Mouse (Mus musculus): ENCODE measurements at regions not wholly inside any gene's neighbourhood (a gene's known extent, or its start where the extent isn't known, plus 50 kb on each side); places are given as distances from the start of the nearest gene placed in this dataset.
A peak's percentile ranks its signal among the peaks of the same experiment; 100 is the strongest.

DNA sequence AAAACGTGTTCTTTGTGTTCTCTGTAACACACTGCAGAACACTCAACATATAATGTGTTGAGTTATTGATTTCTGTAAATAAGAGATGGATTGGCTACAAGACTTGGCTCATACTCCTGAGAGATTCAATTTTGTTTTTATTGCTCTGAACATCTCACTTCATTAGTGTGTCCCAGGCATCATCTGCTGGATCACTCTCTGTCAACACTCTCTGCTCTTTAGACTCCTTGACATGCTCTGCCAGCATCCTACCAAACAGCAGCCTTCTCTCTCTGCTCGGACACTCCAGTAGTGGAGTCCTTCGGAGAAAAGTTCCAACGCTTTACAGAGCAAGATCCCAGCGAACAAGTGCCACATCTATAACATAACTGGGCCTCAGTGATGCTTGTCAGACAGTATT is 235.1 kb upstream of the Lcorl start:
- no peak for DNase-seq (ENCODE audit: low spot score in 2 of 2)

DNA sequence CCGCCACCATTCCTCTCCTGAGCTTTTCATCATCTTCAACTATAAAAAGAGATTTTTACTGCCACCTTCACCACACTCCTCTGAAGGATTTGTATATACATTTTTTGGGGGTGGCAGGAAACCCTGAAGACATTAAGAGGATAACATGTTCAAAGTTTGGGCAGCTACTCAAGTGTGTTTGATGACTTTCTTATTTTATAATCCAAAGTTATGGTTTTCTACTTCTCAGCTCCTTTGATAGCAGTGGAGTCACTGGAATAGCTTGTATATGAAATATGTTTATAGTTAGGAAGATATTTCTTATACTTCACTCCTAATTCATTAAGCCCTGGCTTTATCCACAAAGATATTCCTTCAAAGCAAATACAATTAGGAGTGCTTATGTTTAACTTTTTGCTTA is 229.5 kb upstream of the Lcorl start:
- DNase-seq (ENCODE audit: low spot score in 2 of 2): no peak

DNA sequence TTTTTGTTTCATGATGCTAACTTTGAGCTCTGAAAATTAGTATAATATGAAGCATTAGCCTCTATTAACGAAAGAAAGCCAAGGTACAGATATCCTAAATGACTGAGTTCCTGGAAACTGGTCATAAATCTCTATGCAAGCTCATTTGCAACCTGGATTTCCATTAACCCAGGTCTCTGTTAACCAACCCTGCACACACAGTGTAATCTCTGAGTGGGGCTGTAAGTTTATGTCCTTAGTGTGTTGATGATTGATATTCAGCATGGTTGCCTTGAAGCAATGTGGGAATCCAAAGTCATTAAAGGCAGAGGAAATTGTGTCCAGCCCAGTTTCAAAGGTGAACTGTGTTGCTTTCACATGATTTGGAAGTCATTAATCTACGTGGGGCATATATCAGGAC is 225.9 kb upstream of the Lcorl start:
- no peak for DNase-seq (ENCODE audit: low spot score in 2 of 2)

DNA sequence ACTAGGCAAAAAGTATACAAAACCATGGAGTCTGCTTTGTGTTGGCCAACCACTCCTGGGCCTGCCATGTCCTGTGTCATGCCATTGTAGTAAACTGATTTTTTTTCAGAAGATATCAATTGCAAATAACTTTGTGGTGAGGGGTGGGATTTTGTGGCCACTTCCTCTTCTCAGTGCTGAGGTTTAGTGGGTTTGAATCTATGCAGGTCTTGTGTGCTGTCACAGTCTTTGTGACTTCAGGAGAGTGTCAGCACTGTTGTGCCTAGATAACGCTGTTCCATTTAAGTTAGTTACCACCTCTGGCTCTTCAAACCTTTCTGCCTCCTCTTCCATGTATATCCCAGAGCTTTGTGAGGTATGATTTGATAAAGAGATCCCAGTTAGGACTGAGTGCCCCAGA is 216.3 kb upstream of the Lcorl start:
- no peak for DNase-seq (ENCODE audit: low spot score in 2 of 2)

DNA sequence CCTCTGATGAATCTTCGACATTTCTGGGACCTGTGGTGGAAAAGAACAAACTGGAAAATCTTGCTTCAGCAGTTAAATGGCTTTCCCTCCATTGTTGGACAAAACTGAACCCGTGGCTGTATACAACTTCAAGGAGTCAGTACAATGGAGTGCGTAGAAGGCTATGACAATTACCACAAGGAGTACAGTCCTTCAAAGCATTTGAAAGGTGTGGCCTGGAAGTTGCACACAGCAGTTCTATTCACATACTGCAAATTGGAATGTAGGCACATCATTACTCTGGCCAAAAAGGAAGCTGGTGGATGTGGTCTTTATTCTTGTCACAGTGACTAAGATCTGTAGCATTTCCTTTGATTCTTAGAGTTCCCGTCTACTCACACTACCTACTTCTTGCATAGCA is 215.7 kb upstream of the Lcorl start:
- no peak for DNase-seq (ENCODE audit: low spot score in 2 of 2)

DNA sequence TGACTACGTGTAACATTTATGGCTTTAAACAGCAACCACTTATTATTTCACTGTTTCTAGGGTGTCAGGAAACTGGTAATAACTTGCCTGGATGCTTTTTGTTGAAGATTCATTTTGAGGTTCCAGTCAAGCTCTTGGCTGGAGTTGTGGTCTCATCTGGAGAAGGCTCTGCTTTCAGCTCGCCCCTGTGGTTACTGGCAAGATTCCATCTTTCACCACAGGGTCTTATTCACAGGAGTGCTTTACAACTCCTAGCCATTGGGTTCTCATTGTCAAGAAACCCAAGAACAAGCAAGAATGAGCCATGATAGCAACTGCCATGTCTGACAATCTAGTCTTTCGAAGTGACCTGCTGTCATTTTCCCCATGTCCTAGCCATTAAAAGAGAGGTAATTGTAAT is 202.5 kb upstream of the Lcorl start:
- DNase-seq (ENCODE audit: low spot score in 2 of 2): no peak

DNA sequence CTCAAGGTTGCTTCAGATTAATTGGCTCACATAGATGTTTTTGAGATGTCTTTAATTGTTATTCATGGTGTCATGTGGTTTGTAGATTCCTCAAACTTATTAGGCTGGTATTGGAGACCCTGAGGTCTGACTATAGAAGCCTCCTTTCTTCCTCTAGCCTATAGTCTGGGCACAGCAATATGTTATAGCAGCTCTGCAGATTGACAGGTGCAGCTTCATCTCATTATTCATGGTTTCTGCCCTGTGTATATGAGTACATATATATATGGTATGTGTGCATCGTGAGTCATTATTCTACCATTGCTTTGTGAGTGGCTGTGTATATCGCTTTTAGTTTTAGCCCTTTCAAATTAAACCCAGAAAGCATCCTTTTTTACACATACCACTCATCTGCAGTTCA is 197.4 kb upstream of the Lcorl start:
- no peak for DNase-seq (ENCODE audit: low spot score in 2 of 2)

DNA sequence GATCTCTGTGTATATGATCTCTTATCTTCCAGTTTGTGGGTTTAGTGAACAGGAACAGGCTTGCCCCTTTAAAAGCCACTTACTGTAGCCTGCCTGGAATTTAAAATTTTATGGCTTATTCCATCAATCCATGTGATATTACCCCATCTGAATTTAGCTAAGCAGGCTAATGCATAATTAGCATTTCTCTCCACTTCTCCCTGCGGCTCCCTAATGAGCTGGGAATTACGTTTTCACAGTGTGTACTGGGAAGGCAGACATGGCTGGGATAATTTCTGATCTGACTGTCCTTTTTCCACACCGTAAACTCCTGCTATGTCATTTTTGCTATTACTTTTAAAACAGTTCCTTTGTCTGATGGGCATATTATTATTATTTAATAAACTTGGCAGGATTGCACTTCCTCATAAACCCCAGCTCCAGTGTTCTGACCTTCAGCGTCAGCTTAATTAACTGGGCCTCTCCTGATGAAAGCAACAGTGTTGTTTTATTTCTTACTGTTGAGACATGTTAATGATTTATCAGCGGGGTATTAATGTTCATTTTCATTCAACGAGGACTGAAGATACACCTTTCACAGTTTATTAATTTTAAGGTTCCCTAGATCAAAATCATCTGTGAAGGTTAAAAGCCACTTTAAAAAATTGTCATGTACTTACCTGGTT is 185.4 kb upstream of the Lcorl start:
- no peak for DNase-seq (ENCODE audit: low spot score in 2 of 2)

DNA sequence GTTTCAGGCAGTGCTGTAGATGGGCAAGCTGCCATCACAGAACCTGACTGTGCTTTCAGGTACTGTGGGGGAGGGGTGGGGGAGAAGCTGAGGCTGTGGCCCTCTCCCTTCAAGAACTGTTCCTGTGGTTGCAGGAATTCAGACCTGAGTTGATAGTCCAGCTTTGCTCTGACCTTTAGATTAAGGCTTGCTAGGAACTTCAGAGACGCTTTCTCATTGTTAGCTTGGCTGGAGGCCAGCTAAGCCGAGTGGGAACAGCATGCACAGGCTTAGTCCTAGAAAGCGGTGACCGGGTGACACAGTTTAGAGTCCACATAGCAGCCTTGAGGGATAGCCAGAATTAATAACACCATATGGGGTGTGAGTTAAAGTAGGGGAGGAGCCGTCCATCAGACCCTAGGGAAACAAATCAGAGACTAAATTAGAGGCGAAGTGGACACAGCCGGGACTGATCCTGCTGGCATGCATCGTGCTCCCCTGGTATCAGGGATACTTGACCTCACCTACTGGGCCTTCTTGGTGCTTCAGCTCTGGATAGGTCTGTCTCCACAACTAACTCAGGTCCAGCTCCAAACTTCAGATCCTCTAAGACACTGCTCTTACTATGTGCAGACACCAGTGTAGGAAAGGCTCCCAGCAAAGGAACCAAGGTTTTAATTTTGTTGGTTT is 175.7 kb upstream of the Lcorl start:
- DNase-seq (ENCODE audit: low spot score in 2 of 2): peak in 1 of 2 experiments; percentile 37

DNA sequence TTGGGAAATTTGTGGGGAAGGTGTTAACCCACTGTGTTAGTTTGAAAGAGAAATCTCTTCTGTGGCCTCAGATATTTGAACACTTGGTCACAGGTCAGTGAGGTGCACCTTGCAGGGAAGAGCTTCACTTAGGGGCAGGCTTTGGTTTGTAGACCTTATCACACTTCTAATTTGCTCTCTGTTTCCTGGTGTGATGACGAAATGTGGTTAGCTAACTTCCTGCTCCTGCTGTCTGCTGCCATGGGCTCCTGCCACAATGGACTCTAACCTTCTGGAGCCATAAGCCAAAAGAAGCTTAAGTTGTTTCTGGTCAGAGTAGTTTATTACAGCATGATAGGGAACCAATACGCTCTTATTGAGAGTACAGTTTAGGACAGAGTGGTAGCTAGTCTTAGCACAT is 174.8 kb upstream of the Lcorl start:
- no peak for DNase-seq (ENCODE audit: low spot score in 2 of 2)

DNA sequence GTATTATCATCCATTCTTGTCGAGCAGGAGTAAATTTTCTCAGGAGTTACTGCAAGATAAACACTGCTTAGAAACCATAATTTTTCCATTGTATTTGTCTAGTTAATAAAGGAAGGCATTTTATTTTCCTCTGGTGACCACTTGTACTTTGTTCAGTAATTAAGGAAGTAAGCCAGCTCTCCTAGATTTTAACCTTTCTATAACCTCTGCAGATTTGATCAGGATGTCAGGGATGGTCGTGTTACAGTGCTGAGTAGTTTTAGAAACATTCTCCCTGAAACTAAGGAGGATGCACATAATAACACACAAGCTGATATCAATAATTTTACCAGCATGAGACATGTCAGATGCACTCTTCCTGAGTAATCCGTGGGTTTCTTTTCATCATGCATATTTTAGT is 166.7 kb upstream of the Lcorl start:
- no peak for DNase-seq (ENCODE audit: low spot score in 2 of 2)

DNA sequence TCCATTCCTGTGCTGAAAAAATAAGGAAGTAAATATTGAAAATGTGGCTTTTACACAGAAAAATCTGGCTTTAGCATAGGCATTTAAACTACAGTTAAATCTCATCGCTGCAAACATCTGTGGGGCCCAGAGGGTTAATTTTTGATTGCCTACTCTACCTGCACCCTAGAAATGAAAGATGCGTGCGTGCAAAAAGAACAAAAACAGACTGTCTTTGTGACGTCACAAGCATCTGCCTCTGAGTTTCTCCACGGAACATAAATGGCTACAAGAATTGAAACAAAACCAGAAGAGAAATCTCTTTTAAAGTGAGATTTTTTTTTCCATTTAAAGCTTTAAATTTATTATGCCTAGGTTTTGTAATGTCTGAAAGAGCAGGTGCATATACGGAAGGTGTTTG is 166.0 kb upstream of the Lcorl start:
- no peak for DNase-seq (ENCODE audit: low spot score in 2 of 2)

DNA sequence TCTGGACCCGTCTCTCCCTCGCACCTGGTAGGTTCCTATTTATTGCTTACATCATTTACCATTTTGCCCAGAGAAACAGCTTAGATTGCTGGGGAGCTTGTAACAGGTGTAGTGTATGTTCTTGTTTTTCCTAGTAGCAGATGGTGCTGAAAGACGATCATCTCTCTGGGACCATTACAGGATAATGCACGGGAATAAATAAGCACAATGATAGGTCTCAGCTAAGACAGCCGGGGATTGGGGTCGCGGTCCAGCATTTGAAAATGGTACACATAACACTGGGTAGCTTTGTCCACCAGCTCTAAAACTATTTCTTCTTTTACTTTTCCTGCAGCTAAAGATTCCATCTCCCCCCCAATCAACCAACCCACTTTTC is 164.6 kb upstream of the Lcorl start:
- DNase-seq (ENCODE audit: low spot score in 2 of 2): no peak

DNA sequence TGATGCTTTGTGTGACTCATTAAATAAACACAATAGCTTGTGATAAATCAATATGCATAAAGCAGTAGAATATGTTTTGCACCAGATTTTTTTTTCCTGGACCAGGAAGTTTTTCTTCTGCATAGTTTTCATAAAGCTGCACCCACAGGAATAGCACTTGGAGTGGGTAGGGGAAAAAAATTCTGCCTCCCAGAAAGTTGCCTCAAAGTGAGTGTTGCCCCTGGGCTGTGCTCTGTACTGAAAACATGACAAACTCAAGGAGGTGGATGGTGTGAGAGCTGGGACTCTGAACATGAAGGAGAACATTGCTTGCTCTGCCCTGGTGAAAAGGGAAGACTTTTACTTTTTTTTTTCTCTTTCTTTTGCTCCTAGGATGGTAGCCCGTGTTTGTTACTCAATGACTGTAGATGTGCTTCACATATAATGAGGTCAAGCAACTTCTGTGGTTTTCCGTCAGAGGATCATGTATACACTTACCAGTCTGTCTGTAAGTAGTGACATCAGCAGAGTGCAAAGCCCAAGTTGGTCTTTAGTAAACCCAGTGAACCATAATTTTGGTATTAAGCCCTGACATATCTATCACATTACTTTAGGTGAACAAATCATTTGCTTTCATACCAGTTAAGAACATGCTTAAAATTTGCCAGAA is 164.1 kb upstream of the Lcorl start:
- DNase-seq (ENCODE audit: low spot score in 2 of 2): no peak

DNA sequence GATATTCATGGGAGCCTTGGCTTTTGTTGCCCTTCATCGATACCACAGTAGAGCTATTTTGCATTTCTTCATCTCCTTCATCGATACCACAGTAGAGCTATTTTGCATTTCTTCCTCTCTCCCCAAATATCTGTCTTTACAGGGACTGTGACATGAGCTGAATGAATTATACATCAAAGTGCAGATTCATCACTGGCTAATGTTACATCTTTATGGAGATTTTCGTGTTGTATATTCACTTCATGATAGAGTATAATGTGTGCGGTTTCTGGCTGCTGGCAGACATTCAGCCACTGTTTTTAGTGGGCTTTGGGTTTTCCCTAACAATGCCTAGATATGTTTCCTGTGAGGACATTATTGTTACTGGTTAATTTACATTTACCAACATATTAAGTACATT is 162.8 kb upstream of the Lcorl start:
- no peak for DNase-seq (ENCODE audit: low spot score in 2 of 2)

DNA sequence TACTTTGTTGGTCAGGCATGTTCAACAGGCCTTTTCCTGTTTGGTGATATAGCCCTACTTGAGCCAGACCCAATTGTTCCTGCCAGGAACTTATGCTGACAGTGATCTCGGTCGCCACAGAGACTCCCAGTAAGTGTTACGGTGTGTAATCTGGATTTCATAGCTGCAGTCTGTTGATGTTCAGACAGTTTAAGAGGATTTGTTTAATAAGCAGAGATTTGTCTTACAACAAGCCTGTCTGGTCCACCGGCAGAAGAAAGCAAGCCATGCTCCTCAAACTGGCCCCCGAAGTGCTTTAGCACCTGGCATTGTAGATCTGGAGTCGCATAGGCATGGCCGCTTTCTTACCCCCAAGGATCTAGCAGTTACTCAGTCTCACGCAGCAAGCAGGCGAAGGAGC is 150.0 kb upstream of the Lcorl start:
- no peak for DNase-seq (ENCODE audit: low spot score in 2 of 2)

DNA sequence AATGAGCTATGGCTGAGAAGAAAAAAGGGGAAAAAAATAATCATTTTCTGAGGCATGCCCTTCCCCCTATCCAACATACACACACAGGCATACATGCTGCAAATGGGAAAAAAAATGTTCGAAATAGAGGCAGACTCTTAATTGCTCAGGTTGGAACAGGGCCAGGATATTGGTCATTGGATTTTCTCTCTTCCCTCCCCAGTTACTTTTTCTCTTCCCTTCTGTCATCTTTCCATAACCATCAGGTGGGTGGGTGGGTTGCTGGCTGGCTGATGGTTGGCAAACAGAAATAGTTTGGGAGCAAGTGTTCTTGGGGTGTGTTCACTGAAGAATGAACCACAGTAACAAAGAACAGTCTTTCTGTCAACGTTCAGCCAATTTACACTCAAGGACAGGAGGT is 149.3 kb upstream of the Lcorl start:
- DNase-seq (ENCODE audit: low spot score in 2 of 2): no peak

DNA sequence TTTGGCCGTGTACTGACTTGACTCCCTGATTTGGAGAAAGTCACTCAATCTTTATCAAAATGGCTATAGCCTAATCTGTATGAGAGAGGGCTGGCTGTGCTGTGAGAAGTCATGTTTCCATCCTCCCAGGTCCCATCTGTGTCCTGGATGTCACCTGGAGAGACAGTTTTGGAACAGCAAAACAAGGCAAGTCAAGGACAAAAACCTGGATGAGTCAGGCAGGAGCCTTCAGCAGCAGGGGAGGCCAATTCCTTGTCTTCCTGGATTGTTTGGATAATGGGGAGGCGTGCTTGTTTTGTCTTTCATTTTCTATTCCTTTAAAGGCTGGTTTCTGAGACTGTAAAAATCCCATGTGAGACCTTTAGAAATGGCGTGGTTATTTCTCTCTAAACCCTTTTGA is 148.8 kb upstream of the Lcorl start:
- DNase-seq (ENCODE audit: low spot score in 2 of 2): no peak

DNA sequence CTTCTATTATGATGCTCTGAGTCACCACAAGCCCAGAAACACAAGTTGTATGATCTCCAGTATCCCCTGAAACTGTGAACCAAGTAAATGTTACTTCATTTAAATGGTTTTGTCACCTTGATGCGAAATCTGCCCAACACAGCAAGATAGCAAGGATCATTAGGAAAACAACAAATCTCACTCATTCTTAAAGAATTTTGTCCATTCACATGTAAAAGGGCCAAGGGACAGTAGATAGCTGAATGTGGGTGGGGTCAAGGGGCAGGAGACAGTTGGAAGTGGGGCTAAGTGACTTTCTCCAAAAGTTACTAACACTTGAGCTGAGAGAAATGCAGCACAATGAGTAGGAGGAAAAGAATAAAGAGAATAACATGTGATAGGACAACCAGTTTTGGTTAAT is 148.2 kb upstream of the Lcorl start:
- no peak for DNase-seq (ENCODE audit: low spot score in 2 of 2)

DNA sequence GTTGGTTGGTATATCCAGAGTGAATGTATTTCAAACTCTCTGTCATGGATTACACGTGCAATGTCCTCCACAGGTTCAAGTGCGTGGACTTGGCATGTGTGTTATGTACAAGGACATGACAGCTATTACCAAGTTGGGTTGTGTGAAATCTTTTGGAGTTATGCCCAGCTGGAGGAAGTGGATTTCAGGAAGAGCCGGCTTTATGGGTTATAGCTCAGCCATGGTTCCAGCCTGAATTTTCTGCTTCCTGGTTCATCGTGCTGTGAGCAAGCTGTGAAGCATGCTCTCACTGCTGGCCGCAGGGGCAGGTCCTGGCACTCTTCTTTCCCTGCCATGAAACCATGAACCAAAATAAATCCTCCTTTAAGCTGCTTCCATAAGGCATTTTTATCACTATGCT is 144.6 kb upstream of the Lcorl start:
- DNase-seq (ENCODE audit: low spot score in 2 of 2): no peak

DNA sequence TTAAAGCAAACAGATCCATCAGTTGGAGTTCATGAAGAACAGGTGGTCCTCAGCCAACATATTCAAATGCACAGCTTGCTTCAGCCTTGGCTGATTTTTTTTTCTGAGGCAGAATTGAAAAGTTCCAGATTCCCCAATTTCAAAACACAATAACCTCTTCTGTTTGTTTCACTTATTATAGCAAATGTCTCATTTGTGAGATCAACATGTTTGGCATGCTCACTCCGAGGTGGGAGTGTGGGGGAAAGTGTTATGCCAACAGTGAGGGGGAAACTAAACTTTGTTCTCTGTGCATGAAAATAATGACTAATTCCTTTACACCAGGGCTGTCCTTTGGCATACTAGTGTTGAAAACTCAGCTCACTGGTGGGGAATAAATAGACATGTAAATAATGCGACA is 100.4 kb upstream of the Lcorl start:
- no peak for DNase-seq (ENCODE audit: low spot score in 2 of 2)

DNA sequence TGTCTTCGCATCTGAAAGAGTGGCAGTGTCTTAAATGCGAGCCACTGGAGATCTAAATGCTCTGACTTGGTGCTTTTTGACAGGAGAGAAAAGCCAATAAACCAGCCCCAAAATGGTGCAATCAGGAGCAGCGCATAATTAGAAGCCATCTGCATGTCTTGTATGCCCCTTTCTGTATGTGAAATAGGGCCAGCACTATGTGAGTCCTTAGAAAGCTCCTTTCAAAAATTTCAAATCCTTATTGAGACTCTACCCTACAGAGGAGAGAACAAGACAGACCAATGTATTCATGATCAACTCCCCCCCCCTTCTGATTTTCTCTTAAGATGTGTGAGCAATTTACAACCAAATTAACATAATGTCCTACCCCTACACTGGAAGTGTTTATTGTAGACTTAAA is 86.6 kb upstream of the Lcorl start:
- DNase-seq (ENCODE audit: low spot score in 2 of 2): no peak

DNA sequence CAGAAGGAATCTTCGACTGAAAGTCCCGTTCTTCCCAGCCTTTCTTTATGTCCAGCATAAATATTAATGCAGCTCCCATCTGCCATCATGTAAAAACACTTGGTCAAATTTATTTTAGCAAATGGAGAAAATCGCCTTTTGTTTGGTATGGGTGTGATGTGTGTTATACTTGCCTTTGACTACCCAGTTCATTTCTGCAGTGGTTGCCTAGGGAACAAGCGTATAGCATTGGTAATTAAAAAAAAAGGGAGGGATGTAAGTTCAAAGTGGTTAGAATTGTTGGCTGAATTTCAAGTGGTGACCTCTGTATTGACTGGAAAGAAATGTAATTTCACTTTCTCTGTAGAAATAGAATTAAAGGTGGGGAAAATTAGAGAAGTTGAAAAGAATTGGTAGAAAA is 75.6 kb upstream of the Lcorl start:
- DNase-seq (ENCODE audit: low spot score in 2 of 2): no peak

All from gastrocnemius, postnatal 4 days (tissue).